Mouse (Mus musculus) megakaryocyte-erythroid progenitor cell, adult 5-6 weeks (primary cell): ENCODE measurements around the gene Gmds. TPM values are rescaled to one million over a fixed set of nuclear protein-coding genes. Genes with fewer than 3 reads are reported as not detected.

Experiments
- ATAC-seq: replicated peaks from 2 replicates; pipeline ENCODE4 v1.8.0; 2016; ENCODE audit warnings: mild to moderate bottlenecking, inconsistent platforms; ENCODE audit not compliant: severe bottlenecking, poor library complexity, low FRiP score, low TSS enrichment
- total RNA-seq, 2 experiments: library from RNA; stranded (forward) in 1 of 2; stranded (reverse) in 1 of 2; fragments of 200-1000, 215-1000 nt in 1 of 2; fragments of >200 nt in 1 of 2; fragmentation: Nextera tagmentation in 1 of 2; gene quantifications; 2 replicates each; pipeline ENCODE4 v1.2.3; 2014 to 2017

Gene Gmds
- total RNA-seq, 2 experiments from 2014 or later, result 11.4 to 17.4 TPM

DNA sequence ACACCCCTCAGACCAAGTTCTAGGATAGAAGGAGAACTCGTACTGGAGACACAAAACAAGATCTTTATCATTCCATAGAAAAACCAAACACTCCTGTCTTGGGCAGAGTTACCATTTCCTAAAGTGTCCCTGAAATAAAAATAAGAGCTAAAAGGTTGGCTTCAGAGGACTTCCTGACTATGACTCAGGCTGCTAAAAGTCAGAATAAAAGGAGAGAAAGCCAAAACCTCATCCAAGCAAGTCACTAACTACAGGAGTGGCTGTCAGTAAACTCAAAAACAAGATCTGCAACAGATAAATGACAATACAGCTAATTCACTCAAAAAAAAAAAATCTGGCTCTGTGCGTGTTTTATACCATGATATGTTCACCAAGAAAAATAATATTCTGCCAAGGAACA lies 69.3 kb downstream of the Gmds start:
- ATAC-seq, result no peak

DNA sequence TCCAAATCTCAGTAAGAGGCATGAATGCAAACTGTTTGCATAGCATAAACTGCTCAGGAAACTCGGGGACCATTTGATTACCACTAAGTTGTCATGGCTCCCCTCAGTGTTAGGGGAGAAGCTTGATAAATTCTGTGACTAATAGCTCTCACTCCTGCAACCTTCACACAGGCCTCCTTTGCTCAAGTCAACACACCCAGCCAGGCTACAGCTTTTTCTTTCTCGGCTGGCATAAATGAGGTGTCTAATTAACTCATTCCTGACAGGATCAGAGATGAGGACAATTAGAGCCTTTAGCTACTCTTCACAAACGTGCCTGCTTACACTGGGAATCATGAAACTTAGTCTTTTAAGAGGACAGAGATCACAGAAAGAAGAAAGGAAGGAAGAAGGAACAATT lies 70.3 kb downstream of the Gmds start:
- ATAC-seq, result no peak

DNA sequence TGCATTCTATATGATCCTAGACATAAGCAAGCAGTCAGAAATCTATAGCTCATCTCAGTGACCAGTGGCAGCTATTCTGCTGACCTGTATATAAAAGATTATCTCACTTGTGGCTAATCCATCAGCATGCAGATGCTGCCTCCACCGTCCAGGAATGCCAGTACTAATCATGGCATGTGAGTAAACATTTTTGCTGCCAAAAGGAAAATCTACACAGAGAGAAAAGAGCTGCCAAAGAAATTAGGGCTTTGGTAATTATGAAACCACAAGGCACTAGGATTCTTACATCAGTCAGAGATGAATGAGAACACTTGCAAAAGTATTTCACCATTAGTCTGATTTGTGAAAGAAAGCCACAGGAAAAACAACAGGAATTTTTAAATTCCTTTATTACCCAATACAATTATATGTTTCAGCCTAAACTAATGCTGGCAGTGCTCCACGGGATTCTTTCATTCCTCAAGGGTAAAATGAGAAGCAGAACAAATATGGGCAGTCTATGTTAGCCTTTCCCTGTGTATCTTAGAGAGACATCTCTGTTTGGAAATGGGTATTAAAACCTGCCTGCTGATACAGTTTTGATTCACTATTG lies 71.3 kb downstream of the Gmds start:
- ATAC-seq, result no peak

DNA sequence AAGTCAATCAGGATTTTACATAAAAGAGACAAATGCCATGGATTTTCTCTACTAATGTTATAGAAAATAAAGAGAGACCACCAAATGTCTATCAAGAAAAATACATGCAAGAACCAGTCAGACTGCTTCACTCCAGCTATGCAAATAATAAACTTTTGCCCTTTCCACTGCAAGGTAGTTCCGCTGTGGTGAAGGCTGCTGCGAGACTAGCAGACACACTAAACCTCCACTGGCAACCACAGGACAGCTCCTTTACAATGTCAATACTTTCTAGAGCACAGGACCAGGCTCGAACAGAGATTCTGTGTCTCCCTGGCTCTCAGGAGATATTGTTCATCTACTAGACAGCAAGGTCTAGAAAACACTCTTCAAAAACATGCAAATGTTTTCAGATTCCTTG lies 71.8 kb downstream of the Gmds start:
- no peak for ATAC-seq

DNA sequence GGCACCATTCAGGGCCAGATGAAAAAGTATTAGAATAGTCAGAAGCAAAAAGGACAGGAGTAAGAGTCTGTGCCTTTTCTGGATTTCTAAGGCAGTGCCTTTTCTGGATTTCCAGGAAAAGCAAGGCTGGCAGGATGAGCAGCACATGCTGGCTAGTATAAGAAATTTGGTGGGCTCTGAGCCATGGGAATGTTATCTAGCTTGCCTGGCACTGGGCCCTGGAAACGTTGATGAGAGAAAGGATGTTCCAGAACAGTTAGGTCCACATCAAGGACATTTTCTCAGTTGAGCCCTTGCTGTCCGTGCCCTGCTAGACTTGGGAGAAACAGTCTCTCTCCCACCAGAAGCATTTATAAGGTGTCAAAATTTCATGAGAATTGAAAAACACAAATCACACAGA lies 82.4 kb downstream of the Gmds start:
- ATAC-seq, result no peak

DNA sequence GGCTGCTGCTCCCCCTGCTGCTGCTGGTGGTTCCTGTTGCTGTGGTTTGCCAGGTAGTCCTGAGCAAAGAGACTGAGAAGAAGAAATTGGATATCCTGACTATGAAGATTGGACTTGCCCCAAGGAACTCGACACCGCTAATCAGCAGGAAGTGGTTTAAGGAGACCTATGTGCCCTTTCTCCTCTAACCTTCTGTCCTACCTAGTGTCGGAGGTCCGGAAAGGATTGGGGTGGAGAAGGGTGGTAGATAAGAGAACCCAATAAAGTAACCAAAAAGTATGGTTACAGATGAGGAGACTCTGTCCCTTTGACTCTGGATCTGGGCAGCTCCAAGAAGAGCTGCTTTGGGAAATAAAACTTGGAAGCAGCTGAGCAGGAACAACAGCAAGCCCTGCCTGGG lies 86.3 kb downstream of the Gmds start:
- ATAC-seq, result 0 out of 2 replicates have a peak, but pooled peaks have one; percentile 41

DNA sequence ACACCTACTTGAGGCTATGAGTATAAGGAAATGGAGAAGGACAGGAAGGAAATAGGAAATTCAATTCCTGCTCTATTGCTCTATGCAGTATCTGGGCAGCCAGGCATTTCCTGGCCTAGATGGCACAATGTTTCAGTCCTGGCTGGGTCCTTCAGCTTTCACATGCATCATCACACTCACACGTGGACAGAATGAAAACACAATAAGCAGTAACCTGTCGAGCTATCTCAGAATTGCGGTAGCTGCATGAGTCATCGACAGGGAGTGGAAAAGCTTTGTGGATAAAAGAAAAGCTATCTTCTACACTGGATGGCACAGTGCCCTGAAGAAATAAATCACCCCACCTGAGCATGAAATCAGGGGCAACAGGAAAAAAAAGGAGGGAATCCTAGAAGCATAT lies 96.3 kb downstream of the Gmds start:
- ATAC-seq, result no peak

DNA sequence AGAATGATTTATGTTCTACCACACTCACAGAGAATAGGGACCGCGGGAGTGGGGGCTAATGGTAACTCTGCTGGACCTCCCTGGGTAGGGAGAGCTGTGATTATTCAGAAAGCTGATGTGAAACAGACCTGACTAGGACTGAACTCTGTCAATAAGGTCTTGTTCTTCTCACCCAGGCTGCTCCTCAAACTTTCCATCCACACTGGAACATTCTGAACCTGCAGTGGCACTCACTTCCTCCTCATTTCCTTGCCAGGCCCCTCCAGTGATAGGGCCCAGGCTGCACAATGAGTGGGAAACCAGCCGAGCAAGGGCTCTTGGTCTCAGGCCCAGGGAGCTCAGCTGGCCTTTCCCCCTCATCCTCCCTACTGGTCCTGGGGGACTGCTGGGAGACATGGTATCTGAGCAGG lies 102.3 kb downstream of the Gmds start:
- no peak for ATAC-seq

DNA sequence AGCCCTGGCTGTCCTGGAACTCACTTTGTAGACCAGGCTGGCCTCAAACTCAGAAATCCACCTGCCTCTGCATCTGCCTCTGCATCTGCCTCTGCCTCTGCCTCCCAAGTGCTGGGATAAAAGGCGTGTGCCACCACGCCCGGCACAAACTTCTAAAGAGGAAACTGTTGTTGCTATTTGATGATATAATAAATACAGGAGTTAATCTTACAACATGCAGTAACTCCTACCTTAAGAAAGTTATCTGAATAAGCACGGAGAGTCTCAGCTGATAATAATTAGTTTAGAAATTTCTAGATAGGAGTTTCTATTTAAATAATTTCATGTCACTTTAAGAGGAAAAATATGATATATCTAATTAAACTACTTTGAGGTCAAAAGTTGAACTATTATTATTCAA lies 103.5 kb downstream of the Gmds start:
- no peak for ATAC-seq

DNA sequence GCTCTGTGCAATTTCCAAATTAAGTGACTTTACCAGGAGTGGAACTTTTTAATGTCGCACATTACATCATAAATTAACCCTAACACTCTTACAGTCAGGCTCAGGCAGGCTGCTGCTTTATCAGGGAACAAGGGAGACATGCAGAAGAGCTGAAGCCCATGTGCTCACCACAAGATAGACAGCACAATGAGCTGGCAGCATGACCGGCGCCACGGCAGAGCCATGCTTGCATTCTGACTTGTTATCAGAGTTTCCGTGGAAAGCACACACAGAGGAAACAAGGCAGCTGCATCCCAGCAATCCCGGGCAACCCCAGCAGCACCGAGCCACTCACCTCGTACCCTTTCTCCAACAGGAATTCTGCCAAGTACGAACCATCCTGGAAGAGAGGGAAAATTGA lies 104.5 kb downstream of the Gmds start:
- ATAC-seq, result peak; percentile 99

DNA sequence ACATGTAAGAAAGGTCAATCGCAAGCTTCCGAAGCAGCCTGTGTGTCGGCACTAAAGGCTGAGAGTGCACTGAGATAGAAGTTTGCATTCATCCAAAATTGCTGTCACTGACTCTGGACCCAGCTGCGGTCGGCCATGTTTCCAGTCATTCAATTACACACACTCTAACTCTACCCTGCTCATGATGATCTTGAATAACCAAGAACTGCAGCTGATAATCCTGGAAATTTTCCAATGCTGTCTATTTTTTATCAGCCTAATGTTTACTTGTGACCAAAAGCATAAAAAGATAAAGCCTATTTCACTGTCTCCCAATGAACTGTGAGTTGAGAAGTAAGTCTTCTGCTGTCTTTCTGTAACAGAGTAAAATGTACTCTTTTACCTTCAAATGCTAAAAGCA lies 106.1 kb downstream of the Gmds start:
- no peak for ATAC-seq

DNA sequence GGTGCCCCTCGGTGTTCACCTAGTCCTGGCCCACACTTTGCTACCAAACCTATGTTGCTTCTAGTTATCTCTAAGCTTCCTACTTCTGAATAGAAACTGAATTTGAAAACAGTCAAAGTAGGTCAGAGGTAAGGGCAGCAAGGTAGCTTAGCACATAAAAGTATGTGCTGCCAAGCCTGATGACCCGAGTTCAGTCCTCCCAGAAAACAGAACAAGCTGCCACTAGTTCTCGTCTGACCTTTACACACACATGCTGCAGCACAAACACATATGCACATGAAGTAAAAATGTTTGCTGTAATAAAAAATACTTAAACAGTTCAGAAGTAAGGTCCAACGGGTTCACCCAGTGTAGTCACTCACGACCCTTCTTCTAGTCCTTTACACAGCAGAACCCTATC lies 106.6 kb downstream of the Gmds start:
- no peak for ATAC-seq

DNA sequence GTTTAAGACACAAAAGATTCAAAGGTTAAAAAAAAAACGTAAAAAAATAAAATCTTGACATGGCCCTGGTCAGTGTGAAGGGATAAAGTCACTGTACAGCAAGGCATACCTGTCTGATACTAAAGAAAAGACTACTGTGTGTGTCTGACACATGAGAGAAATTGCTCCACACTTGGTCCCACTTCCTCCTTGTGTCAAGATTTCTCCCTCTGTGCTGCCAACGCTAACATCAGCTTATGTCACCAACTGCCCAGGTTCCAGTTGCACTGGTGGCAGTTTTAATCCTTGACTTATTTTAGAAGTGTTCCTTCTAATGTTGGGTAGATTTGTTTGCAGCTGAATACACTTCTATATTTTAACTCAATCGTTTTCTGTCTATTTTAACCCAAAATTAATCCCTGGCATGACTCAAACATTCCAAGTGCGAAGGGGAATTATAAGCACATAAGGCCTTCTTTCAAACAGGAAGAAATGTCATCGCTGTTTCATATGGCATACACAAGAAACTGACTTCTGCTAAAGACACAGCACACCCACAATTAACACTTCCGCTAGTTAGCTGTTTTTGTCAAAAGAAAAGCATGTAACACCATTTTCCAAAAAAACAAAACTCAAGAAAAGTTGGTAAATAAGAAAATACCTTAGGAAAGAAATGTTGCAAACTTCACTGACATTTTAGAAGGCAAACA lies 110.5 kb downstream of the Gmds start:
- no peak for ATAC-seq

DNA sequence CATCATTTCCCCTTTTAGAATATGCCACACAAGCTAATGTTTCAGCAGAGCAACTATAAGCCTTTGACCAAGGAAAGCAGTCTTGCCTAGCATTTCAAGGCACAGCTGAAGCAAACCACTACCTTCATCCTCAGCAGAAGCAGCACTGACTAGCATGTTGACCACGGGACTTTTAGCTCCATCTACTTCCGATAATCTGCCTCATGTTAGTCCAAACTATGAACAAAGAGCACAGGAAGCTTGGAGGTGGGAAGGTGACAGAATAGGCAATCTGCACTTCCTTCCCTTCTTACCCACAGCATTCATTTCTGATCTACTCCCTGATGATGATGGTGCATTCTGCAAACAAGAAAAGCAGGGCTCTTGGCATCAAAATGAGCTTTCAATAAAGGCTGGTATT lies 120.9 kb downstream of the Gmds start:
- no peak for ATAC-seq

DNA sequence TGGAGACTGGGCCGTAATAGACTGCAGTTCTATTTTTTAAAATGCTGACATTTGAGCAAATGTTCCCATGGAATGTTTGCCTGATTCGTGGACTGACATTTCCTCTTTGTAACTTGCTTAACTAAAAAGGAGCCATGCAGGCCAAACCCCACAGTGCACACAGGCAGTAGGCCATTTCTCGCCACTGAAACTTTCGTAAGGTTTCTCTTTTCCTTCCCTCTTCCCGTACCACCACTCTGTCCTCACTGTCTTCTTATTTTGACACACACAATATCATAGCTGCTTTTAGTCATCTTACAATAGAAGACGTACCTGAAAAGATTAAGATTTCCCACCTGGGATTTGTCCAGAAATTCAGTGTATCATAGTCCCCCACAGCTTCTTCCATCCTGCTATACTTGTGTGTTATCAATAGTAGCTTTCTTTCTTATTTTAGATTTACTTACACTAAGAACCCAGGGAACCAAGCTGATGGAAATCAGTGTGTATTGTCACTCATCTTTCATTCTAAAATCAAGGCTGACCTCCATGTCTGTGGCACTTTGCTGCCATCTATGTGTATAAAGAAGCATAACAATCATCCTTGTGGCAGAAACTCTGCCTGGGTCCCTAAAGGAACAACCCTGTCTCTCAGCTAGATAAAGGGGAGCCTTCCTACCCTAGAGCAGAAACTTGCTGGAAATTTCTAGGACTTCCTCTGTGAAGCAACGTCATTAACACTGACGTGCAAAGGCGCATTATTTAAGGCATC lies 124.7 kb downstream of the Gmds start:
- peak; percentile 88 for ATAC-seq

DNA sequence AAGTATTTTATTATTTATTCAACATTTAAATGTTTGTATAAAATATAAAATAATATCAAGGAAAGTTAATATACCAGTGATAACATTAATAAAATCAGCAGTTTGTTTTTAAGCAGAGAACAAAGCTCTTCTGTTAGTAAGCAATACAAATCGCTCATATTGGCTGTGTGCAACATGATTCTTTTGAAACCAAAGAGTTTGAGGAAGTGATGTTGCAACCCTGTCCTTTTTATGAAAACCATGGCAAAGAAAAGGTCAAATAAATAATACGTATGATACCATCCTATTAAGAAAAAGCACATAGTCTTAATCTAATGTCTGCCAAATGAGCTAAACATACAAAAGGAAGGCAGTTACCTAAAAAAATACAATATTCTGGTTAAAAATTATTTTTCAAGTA lies 126.4 kb downstream of the Gmds start:
- no peak for ATAC-seq

DNA sequence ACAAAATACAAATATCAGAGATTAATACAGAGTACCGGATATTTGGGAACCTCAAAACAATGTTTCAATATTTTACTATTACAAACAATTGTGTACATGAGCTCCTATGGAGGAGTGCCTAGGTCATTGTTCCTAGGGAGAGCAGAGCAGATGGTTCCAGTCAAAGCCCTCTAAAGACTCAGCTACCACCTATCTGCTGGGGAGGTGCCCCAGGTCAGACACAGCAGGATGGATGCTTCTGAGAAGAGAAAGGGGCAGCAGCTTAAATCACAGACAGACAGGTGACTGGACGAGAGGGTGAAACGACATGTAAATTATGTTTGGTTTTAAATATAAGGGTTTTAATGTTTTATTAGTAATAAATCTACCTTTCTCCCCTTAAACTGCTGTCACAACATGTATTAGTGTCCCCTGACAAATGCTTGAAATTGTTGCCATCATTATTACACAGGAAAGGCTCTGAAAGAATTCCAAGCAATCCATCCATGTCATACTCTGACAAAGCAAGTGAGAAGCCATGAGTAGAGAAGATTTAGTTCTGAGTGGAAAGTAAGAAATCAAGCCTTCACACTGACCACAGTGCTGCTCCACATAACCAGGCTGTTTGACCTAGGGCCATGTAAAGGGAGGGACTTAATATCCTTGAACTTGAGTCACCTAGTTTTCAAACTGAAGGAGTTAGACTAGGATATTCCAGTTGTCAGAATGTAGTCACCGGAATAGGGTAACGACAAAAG lies 131.2 kb downstream of the Gmds start:
- ATAC-seq, result no peak

DNA sequence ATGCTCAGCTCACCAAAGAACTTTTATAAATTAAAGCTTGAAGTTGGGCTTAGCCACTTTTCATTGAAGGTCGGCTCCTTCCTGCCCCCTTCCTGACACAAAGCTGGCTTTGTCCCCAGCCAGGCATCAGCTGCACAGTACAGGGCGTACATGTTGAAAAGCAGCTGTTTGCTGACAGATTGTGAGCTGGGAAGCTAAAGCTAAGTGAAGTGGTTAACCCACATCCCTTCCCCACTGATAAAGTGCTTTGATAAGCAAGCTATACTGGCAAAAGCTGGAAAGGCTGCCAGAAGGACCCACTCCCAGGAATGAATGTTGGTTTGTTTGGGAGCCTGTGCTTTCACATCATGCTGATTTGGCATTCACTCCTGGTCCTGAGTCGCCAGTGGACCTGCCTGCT lies 158.6 kb downstream of the Gmds start:
- ATAC-seq, result peak; percentile 79

DNA sequence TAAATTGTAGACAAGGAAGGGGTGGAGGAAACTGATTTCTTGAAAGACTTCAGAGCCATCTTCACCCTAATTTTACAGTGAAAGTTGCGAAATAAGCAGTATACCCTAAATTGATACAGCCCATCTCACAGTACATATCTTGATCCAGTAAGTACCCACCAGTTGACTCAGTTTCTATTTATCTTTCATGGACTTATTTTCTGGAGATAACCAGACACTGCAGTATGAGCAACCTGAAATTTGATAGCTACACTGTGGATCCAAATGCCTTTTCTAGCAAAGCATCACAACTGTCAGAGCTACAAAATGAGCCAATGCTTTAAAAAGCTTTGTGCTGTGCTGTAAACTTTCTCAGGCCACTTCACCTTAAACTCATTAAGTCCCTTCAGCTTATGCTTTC lies 159.9 kb downstream of the Gmds start:
- ATAC-seq, result no peak

DNA sequence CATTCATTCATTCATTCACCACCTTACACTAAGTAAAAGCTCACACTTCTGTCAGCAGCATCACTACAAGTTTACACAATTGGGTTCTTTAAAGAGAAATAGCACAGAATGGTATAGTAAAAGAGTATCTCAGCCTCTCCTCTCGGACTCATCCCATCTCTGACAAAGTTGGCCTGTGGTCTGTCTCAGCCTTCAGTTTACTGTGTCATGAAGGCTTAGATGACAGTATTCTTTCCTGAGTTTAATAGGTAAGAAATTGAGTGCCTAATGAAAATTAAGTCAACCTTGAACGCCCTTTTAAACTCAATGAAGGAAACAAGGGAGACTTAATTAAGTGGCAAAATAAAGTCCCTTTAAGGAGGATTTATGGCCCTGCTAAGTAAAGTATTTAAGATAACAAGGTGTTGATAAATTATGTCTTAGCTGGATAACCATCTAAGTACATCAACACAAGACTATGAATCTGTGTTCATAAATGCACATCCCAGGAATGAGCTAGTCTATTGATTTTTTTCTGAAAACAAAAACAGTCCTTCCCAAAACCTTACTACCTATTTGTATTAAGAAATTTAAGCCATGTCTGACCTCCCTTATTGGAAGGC lies 160.6 kb downstream of the Gmds start:
- no peak for ATAC-seq
